Mouse (Mus musculus): ENCODE measurements around the gene Tspyl3.

DNA sequence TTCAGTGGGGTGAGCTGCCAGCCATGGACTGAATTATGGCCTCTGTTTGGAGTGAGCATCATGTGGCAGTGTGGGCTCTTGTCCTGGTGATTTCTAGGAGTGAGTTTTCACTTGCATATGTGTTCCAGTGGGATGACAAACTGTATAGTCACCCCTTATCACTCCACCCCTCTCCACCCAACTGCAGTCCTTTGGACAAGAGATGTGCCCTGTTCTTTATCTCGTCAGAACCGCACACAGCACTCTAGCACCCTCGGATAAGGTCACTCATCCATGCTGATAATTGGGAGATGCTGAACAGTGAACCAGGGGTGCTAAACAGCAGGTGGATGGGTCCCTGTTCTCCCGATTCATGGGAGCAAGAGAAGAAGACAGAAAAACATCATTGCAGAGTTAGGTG, 3.6 kb downstream of the Tspyl3 start:
- TF ChIP-seq MYB (IDR thresholded peaks at IDR 0.05; ENCODE audit: low read depth, low read length) (no peak), CTCF (IDR thresholded peaks at IDR 0.05 in 2 of 3, conservative IDR thresholded peaks at IDR 0.05 in 1 of 3; ENCODE audit: control insufficient read depth in 1 of 3, insufficient read depth in 1 of 3, low read depth in 2 of 3, low read length in 3 of 3, poor library complexity in 1 of 3, severe bottlenecking in 1 of 3) (no peak), POLR2A (IDR thresholded peaks at IDR 0.05; ENCODE audit: control insufficient read depth in 1 of 2, insufficient read depth in 1 of 2, low read depth in 1 of 2, low read length in 2 of 2, poor library complexity in 1 of 2) (no peak; a peak in 1 of 4 replicates)
